Mouse (Mus musculus): Measurements from ENCODE around the gene Ahdc1.

The Ahdc1 gene

DNA sequence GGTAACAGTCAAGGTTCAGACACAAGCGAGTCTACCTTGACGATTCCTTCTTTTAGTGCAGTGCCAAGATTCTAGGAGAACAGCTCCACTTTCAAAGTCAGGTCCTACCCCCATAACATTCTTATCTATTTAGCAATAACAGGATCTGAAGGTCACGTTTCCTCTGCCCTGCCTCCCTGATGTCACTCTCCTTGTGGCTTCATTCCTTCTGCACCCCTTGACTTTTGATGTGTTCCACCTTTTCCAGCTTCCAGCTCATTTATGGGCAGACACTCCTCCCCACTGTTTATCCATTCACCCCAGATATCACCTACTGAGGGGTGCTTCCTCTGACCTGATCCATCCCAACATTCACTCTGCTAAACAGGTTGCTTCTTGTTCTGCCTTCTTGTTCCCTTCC is 116.0 kb downstream of the Ahdc1 start:
- no peak for DNase-seq (ENCODE audit: low spot score)
